Mouse (Mus musculus): Measurements from ENCODE around the gene Usp49. TPM values are rescaled to one million over a fixed set of nuclear protein-coding genes. Genes with fewer than 3 reads are reported as not detected.
"Not testable (repeated sequence)": the region's sequence is repeated elsewhere in the genome, so short reads cannot be mapped to it uniquely, and the experiment has no call there.

Gene Usp49
- total RNA-seq (2022): 1 to 10 TPM; 2.0 to 3.4 (median 3.2) TPM

- DNase-seq (ENCODE audit: low spot score in 2 of 2): no peak
Measured at GRCm38 (mm10) chr17:47630678-47631065, at the start of gene Usp49. Gene Usp49 (plus strand): TSS chr17:47630690.

- DNase-seq (ENCODE audit: low spot score in 2 of 2): no peak
Measured at GRCm38 (mm10) chr17:47580962-47581361, 49.5 kb upstream of the Usp49 start.

- no peak for DNase-seq (ENCODE audit: low spot score in 2 of 2)
Measured at GRCm38 (mm10) chr17:47588517-47588916, 42.0 kb upstream of the Usp49 start.

GRCm38 (mm10) chr17:47591073-47591472 lies 39.4 kb upstream of the Usp49 start:
- no peak for DNase-seq (ENCODE audit: low spot score in 2 of 2)

- DNase-seq (ENCODE audit: low spot score in 2 of 2): peak; percentile 83 to 87
Measured at GRCm38 (mm10) chr17:47593215-47593853, 37.2 kb upstream of the Usp49 start.

- DNase-seq (ENCODE audit: low spot score in 2 of 2): no peak
Measured at GRCm38 (mm10) chr17:47593854-47594182, 36.7 kb upstream of the Usp49 start.

GRCm38 (mm10) chr17:47594183-47594968 lies 36.1 kb upstream of the Usp49 start:
- no peak for DNase-seq (ENCODE audit: low spot score in 2 of 2)

- no peak for DNase-seq (ENCODE audit: low spot score in 2 of 2)
Measured at GRCm38 (mm10) chr17:47594969-47595247, 35.6 kb upstream of the Usp49 start.

GRCm38 (mm10) chr17:47595248-47596161 lies 35.0 kb upstream of the Usp49 start:
- DNase-seq (ENCODE audit: low spot score in 2 of 2): no peak

GRCm38 (mm10) chr17:47596162-47596838 lies 34.2 kb upstream of the Usp49 start:
- DNase-seq (ENCODE audit: low spot score in 2 of 2): no peak

- DNase-seq (ENCODE audit: low spot score in 2 of 2): no peak
Measured at GRCm38 (mm10) chr17:47596839-47597164, 33.7 kb upstream of the Usp49 start.

- DNase-seq (ENCODE audit: low spot score in 2 of 2): no peak
Measured at GRCm38 (mm10) chr17:47597261-47597660, 33.2 kb upstream of the Usp49 start.

GRCm38 (mm10) chr17:47597838-47598579 lies 32.5 kb upstream of the Usp49 start:
- no peak for DNase-seq (ENCODE audit: low spot score in 2 of 2)

- DNase-seq (ENCODE audit: low spot score in 2 of 2): not testable (repeated sequence)
Measured at GRCm38 (mm10) chr17:47598580-47599304, 31.7 kb upstream of the Usp49 start.

GRCm38 (mm10) chr17:47599511-47600297 lies 30.8 kb upstream of the Usp49 start:
- DNase-seq (ENCODE audit: low spot score in 2 of 2): no peak

GRCm38 (mm10) chr17:47600601-47601388 lies 29.7 kb upstream of the Usp49 start:
- no peak for DNase-seq (ENCODE audit: low spot score in 2 of 2)

- DNase-seq (ENCODE audit: low spot score in 2 of 2): no peak
Measured at GRCm38 (mm10) chr17:47601389-47601755, 29.1 kb upstream of the Usp49 start.

GRCm38 (mm10) chr17:47602289-47602688 lies 28.2 kb upstream of the Usp49 start:
- DNase-seq (ENCODE audit: low spot score in 2 of 2): no peak

GRCm38 (mm10) chr17:47606220-47606619 lies 24.3 kb upstream of the Usp49 start:
- no peak for DNase-seq (ENCODE audit: low spot score in 2 of 2)
